Comparison of ENCODE assay signal across 23 mouse cellular contexts in the genomic region with DNA sequence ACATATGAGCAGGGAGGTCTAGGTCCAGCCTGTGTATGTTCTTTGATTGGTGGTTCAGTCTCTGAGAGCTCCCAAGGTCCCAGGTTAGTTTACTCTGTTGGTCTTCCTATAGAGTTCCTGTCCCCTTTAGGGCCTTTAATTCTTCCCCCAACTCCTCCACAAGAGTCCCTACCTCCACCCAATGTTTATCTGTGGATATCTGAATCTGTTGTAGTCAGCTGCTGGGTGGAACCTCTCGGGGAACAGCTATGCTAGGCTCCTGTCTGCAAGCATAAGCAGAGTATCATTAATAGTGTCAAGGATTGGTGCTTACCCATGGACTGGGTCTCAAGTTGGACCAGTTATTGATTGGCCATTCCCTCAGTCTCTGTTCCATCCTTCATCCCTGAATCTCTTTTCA. TPM values are rescaled to one million over a fixed set of nuclear protein-coding genes. Genes with fewer than 3 reads are reported as not detected.
DNase-seq lines count a peak whose midpoint lies in the region; ATAC-seq and TF ChIP-seq lines count a peak whose summit lies in the region.
"Had no signal": no experiment of that assay in that cellular context is flagged by ENCODE, and none has a peak within 500 bp of the region (broad histone marks: within the 10 kb centered on the region; RNA-seq: fewer than 3 reads in every experiment).

No protein-coding gene starts in this region.

- intact Hi-C loops in left cerebral cortex, postnatal 10 days (cut with DNase I) = no loop called here

- H3K4me1 ChIP-seq in liver, embryonic 12.5 days = peaks cover 15% of the 10 kb centered on the region
- no peaks in the 10 kb centered on the region for H3K4me1 ChIP-seq in liver, embryonic 11.5 days (replicated peaks; ENCODE audit: control insufficient read depth, insufficient read depth, low read length)
- peaks cover 3 to 11% of the 10 kb centered on the region in 2 experiments; a peak in 2 of 4 replicates for H3K4me1 ChIP-seq in liver, embryonic 14.5 days (replicated peaks; ENCODE audit: control insufficient read depth in 2 of 2, insufficient read depth in 2 of 2, low read length in 1 of 2)
- H3K4me1 ChIP-seq: embryonic facial prominence, embryonic 10.5 days; embryonic facial prominence, embryonic 12.5 days; forebrain, embryonic 13.5 days; forebrain, embryonic 15.5 days had no signal

- TF ChIP-seq CTCF in liver, embryonic 14.5 days (IDR thresholded peaks at IDR 0.05; ENCODE audit: low read depth) = no peak

- TF ChIP-seq EP300 in liver, embryonic 14.5 days (IDR thresholded peaks at IDR 0.05; ENCODE audit: low read depth) = no peak

- no peak for DNase-seq in liver, embryonic 11.5 days (ENCODE audit: low spot score)
- no peak for DNase-seq in liver, embryonic 14.5 days (ENCODE audit: low read depth in 3 of 3, low spot score in 3 of 3)
- no peak for DNase-seq in liver
- DNase-seq in left cerebral cortex, postnatal 10 days (ENCODE audit: extremely low spot score in 1 of 2, low spot score in 2 of 2) = no peak
- DNase-seq: adrenal gland, adult 8-10 months; adrenal gland, postnatal 14 days; adrenal gland, postnatal 36 days; B cell, adult 2 months; cerebellum, adult 11-12 months; cerebellum, adult 2 months; cerebellum, adult 9-10 months; cerebellum, postnatal 10 days; cerebellum, postnatal 25 days had no signal

- peak; percentile 65; the same call in 1 of the 2 replicates for ATAC-seq in liver, embryonic 12.5 days
- no peak for ATAC-seq in liver, embryonic 11.5 days (replicated peaks; ENCODE audit: low FRiP score)
- ATAC-seq in liver, embryonic 14.5 days (ENCODE audit: insufficient read depth) = peak; percentile 56; the same call in 1 of the 2 replicates
- ATAC-seq: activated CD4-positive, CD25-positive, alpha-beta regulatory T cell, adult 4 months; CD4-positive, CD25-positive, alpha-beta regulatory T cell, adult 4 months; forebrain, embryonic 13.5 days; forebrain, embryonic 15.5 days; Patski had no signal

- no peaks in the 10 kb centered on the region for H3K9me3 ChIP-seq in liver, embryonic 12.5 days (replicated peaks)
- H3K9me3 ChIP-seq in liver, embryonic 11.5 days (ENCODE audit: control insufficient read depth, low read length) = no peaks in the 10 kb centered on the region
- H3K9me3 ChIP-seq in liver, embryonic 14.5 days (ENCODE audit: control insufficient read depth, low read length) = no peaks in the 10 kb centered on the region
- H3K9me3 ChIP-seq: embryonic facial prominence, embryonic 10.5 days; embryonic facial prominence, embryonic 12.5 days; forebrain, embryonic 13.5 days; forebrain, embryonic 15.5 days; G1E had no signal

- H3K4me2 ChIP-seq in liver, embryonic 12.5 days = no peak overlapping the region
- H3K4me2 ChIP-seq in liver, embryonic 11.5 days = no peak overlapping the region
- no peak overlapping the region for H3K4me2 ChIP-seq in liver, embryonic 14.5 days (ENCODE audit: low read depth)
- H3K4me2 ChIP-seq: embryonic facial prominence, embryonic 12.5 days; forebrain, embryonic 13.5 days; forebrain, embryonic 15.5 days had no signal

- H3K4me3 ChIP-seq in liver, embryonic 12.5 days = no peak overlapping the region
- no peak overlapping the region for H3K4me3 ChIP-seq in liver, embryonic 11.5 days (ENCODE audit: low read depth, low read length)
- H3K4me3 ChIP-seq in liver, embryonic 14.5 days (ENCODE audit: insufficient read depth in 1 of 2, low read depth in 2 of 2, low read length in 2 of 2) = no peak overlapping the region
- H3K4me3 ChIP-seq: embryonic facial prominence, embryonic 10.5 days; embryonic facial prominence, embryonic 12.5 days; forebrain, embryonic 13.5 days; forebrain, embryonic 15.5 days had no signal

- WGBS in liver, embryonic 12.5 days (ENCODE audit: insufficient replicate concordance) = 47% methylated on average over 1 of the region's 1 CpGs
- WGBS in liver, embryonic 11.5 days = 57% methylated on average over 1 of the region's 1 CpGs
- 19% methylated on average over 1 of the region's 1 CpGs for WGBS in liver, embryonic 14.5 days (ENCODE audit: insufficient replicate concordance)

- no peaks in the 10 kb centered on the region for H3K27me3 ChIP-seq in liver, embryonic 12.5 days (replicated peaks)
- H3K27me3 ChIP-seq in liver, embryonic 11.5 days (replicated peaks; ENCODE audit: control insufficient read depth, insufficient read depth, low read length) = 0 out of 2 replicates have a peak, but pooled peaks cover 3% of the 10 kb centered on the region
- no peaks in the 10 kb centered on the region for H3K27me3 ChIP-seq in liver, embryonic 14.5 days (ENCODE audit: control insufficient read depth, insufficient read depth, low read length)
- H3K27me3 ChIP-seq: CH12.LX; embryonic facial prominence, embryonic 12.5 days; forebrain, embryonic 13.5 days; forebrain, embryonic 15.5 days had no signal

- no peak overlapping the region for H3K9ac ChIP-seq in liver, embryonic 12.5 days
- no peak overlapping the region for H3K9ac ChIP-seq in liver, embryonic 11.5 days (ENCODE audit: low read depth, low read length)
- H3K9ac ChIP-seq in liver, embryonic 14.5 days (replicated peaks) = no peak overlapping the region
- H3K9ac ChIP-seq: embryonic facial prominence, embryonic 12.5 days; forebrain, embryonic 13.5 days; forebrain, embryonic 15.5 days had no signal

- H3K36me3 ChIP-seq in liver, embryonic 12.5 days = no peaks in the 10 kb centered on the region
- H3K36me3 ChIP-seq in liver, embryonic 11.5 days (ENCODE audit: control insufficient read depth, insufficient read depth, low read length) = no peaks in the 10 kb centered on the region
- no peaks in the 10 kb centered on the region for H3K36me3 ChIP-seq in liver, embryonic 14.5 days (replicated peaks; ENCODE audit: control insufficient read depth, insufficient read depth, low read depth)
- H3K36me3 ChIP-seq: embryonic facial prominence, embryonic 10.5 days; embryonic facial prominence, embryonic 12.5 days; forebrain, embryonic 15.5 days; G1E had no signal

- no peak overlapping the region for H3K27ac ChIP-seq in liver, embryonic 12.5 days
- no peak overlapping the region for H3K27ac ChIP-seq in liver, embryonic 11.5 days (ENCODE audit: low read depth, low read length)
- no peak overlapping the region for H3K27ac ChIP-seq in liver, embryonic 14.5 days
- H3K27ac ChIP-seq: embryonic facial prominence, embryonic 10.5 days; embryonic facial prominence, embryonic 12.5 days; forebrain, embryonic 13.5 days; forebrain, embryonic 15.5 days had no signal

RNA-seq across cellular contexts. Expression of a gene that starts 51.7 kb away (rescaled TPM):
- 12.4 and 13.3 TPM in 2 replicates for polyA plus RNA-seq in liver, embryonic 12.5 days (2016; fragmentation: Nextera tagmentation; extraction: Ambion mirVana)
- 14.3 and 15.9 TPM in 2 replicates for polyA plus RNA-seq in liver, embryonic 11.5 days (2014; fragmentation: Nextera tagmentation; extraction: Ambion mirVana)
- polyA plus RNA-seq in liver, embryonic 14.5 days (2012; rRNA removed) = 3.8 and 5.8 TPM in 2 replicates
- 6.6 and 8.6 TPM in 2 replicates for polyA plus RNA-seq in liver, embryonic 14.5 days (2014; fragmentation: Nextera tagmentation; extraction: Ambion mirVana)
- 10 to 100 TPM; 12.8 to 12.9 TPM for total RNA-seq in left cerebral cortex, postnatal 10 days (2021)
